Mouse (Mus musculus) heart, embryonic 14.5 days (tissue): ENCODE results near the gene Tnni1. TPM values are rescaled to one million over a fixed set of nuclear protein-coding genes. Genes with fewer than 3 reads are reported as not detected.
A peak's percentile ranks its signal among the peaks of the same experiment; 100 is the strongest.

Source experiments
- ATAC-seq: fragments of 200-750 bp; cut with Nextera tagmentation; 2 replicates; pipeline ENCODE4 v1.8.0; 2017; ENCODE audit warnings: low read depth, moderate TSS enrichment; ENCODE audit not compliant: insufficient number of reproducible peaks, insufficient read depth, low FRiP score
- H3K27ac ChIP-seq, 2 experiments: fragments of 200-500 bp in 1 of 2; fragments of 300-500 bp in 1 of 2; sonication (generic) in 1 of 2; replicated peaks in 1 of 2; 2 replicates each; pipeline ENCODE4 v1.5.1; 2012 to 2014; ENCODE audit warnings: low read depth in 2 of 2, low read length in 2 of 2, control low read depth in 1 of 2, mild to moderate bottlenecking in 1 of 2, mixed read lengths in 1 of 2; ENCODE audit not compliant: control insufficient read depth in 1 of 2, insufficient read depth in 1 of 2
- H3K27me3 ChIP-seq: fragments of 300-500 bp; sonication (generic); 2 replicates; pipeline ENCODE4 v1.6.1; 2014; ENCODE audit warnings: mild to moderate bottlenecking, low read length, control low read depth; ENCODE audit not compliant: control insufficient read depth, insufficient read depth
- H3K36me3 ChIP-seq: fragments of 300-500 bp; sonication (generic); 2 replicates; pipeline ENCODE4 v1.6.1; 2014; ENCODE audit warnings: mild to moderate bottlenecking, control low read depth, low read length, mixed read lengths; ENCODE audit not compliant: control insufficient read depth, insufficient read depth
- H3K4me1 ChIP-seq, 2 experiments: fragments of 200-500 bp in 1 of 2; fragments of 300-500 bp in 1 of 2; sonication (generic) in 1 of 2; 2 replicates each; pipeline ENCODE4 v1.6.1; 2012 to 2014; ENCODE audit warnings: low read length in 2 of 2, control low read depth in 1 of 2, mixed read lengths in 1 of 2; ENCODE audit not compliant: control insufficient read depth in 2 of 2, insufficient read depth in 2 of 2
- H3K4me2 ChIP-seq: fragments of 300-500 bp; sonication (generic); 2 replicates; pipeline ENCODE4 v1.6.1; 2014; ENCODE audit warnings: mild to moderate bottlenecking, low read length
- H3K4me3 ChIP-seq, 2 experiments: fragments of 200-500 bp in 1 of 2; fragments of 300-500 bp in 1 of 2; sonication (generic) in 1 of 2; 2 replicates each; pipeline ENCODE4 v1.5.1; 2012 to 2014; ENCODE audit warnings: low read length in 2 of 2, mild to moderate bottlenecking in 2 of 2, control low read depth in 1 of 2, low read depth in 1 of 2, moderate library complexity in 1 of 2; ENCODE audit not compliant: control insufficient read depth in 1 of 2, insufficient read depth in 1 of 2
- H3K9ac ChIP-seq: fragments of 300-500 bp; sonication (generic); 2 replicates; pipeline ENCODE4 v1.6.1; 2014; ENCODE audit warnings: mild to moderate bottlenecking, low read length
- H3K9me3 ChIP-seq: fragments of 300-500 bp; sonication (generic); 2 replicates; pipeline ENCODE4 v1.6.1; 2016; ENCODE audit warnings: low read length, control low read depth; ENCODE audit not compliant: control insufficient read depth
- WGBS: fragments of 180-500 bp; shearing (Covaris S2); extraction: QIAGEN DNeasy Blood & Tissue Kit; methylation state at CpG from one replicate; pipeline ENCODE4 v1.1.7; 2014; 5-methylcytosine and 5-hydroxymethylcytosine counted together
- polyA plus RNA-seq: library from polyadenylated mRNA; unstranded; fragments of >200 nt; fragmentation: Nextera tagmentation; extraction: Ambion mirVana; gene quantifications from 2 replicates; pipeline ENCODE4 v1.2.1, GENCODE M21; 2014

Gene Tnni1
- polyA plus RNA-seq, 1 experiment from 2014 or later = 5,035 TPM

- ATAC-seq = no peak
- H3K9ac ChIP-seq = peak overlapping the region; percentile 39; the same call in 1 of the 2 replicates
- H3K27me3 ChIP-seq = no peaks in the 10 kb centered on the region
- peaks cover 58 to 89% of the 10 kb centered on the region in 2 experiments for H3K4me1 ChIP-seq
- H3K36me3 ChIP-seq = peaks cover 100% of the 10 kb centered on the region
- no peak overlapping the region for H3K4me2 ChIP-seq
- peak overlapping the region in 1 of 2 experiments; percentile 56; a peak in 2 of 4 replicates for H3K27ac ChIP-seq
- no peak overlapping the region for H3K4me3 ChIP-seq
- no peaks in the 10 kb centered on the region for H3K9me3 ChIP-seq
- 60% methylated on average over 17 of the region's 17 CpGs for WGBS
Measured at GRCm38 (mm10) chr1:135847611-135848351, 68.5 kb downstream of the Tnni1 start.

GRCm38 (mm10) chr1:135850722-135851512 is 71.7 kb downstream of the Tnni1 start:
- Histone ChIP-seq H3K9me3 (no peaks in the 10 kb centered on the region), H3K27me3 (no peaks in the 10 kb centered on the region), H3K4me1 (peaks cover 32 to 61% of the 10 kb centered on the region in 2 experiments), H3K27ac (peak overlapping the region in 1 of 2 experiments; percentile 16; a peak in 1 of 4 replicates), H3K36me3 (peaks cover 78% of the 10 kb centered on the region), H3K4me3 (no peak overlapping the region), H3K9ac (peak overlapping the region; percentile 41; the same call in 1 of the 2 replicates), H3K4me2 (no peak overlapping the region)
- no peak for ATAC-seq
- WGBS = 60% methylated on average over 12 of the region's 12 CpGs

GRCm38 (mm10) chr1:135852044-135852756 is 73.0 kb downstream of the Tnni1 start:
- Histone ChIP-seq H3K27ac (peak overlapping the region; percentile 15 to 58), H3K4me2 (no peak overlapping the region), H3K9ac (peak overlapping the region; percentile 41; the same call in 1 of the 2 replicates), H3K27me3 (no peaks in the 10 kb centered on the region), H3K4me3 (no peak overlapping the region), H3K36me3 (peaks cover 65% of the 10 kb centered on the region), H3K9me3 (no peaks in the 10 kb centered on the region), H3K4me1 (peaks cover 29 to 49% of the 10 kb centered on the region in 2 experiments)
- no peak for ATAC-seq
- 64% methylated on average over 13 of the region's 13 CpGs for WGBS

- Histone ChIP-seq H3K4me3 (no peak overlapping the region), H3K4me2 (no peak overlapping the region), H3K27ac (peak overlapping the region; percentile 4 to 58; a peak in 2 of 4 replicates), H3K9me3 (no peaks in the 10 kb centered on the region), H3K27me3 (no peaks in the 10 kb centered on the region), H3K4me1 (peaks cover 21 to 40% of the 10 kb centered on the region in 2 experiments), H3K36me3 (peaks cover 55% of the 10 kb centered on the region), H3K9ac (no peak overlapping the region)
- ATAC-seq = no peak
- 78% methylated on average over 4 of the region's 4 CpGs for WGBS
Measured at GRCm38 (mm10) chr1:135853200-135853599, 74.0 kb downstream of the Tnni1 start.

GRCm38 (mm10) chr1:135854591-135855343 is 75.5 kb downstream of the Tnni1 start:
- WGBS = 69% methylated on average over 6 of the region's 6 CpGs
- H3K27ac ChIP-seq = peak overlapping the region in 1 of 2 experiments; percentile 42; a peak in 1 of 4 replicates
- H3K4me1 ChIP-seq = peaks cover 17 to 27% of the 10 kb centered on the region in 2 experiments; a peak in 3 of 4 replicates

GRCm38 (mm10) chr1:135855344-135855687 is 76.1 kb downstream of the Tnni1 start:
- 96% methylated on average over 1 of the region's 1 CpGs for WGBS
- H3K27me3 ChIP-seq = no peaks in the 10 kb centered on the region
- no peaks in the 10 kb centered on the region for H3K9me3 ChIP-seq
- H3K4me1 ChIP-seq = peaks cover 15 to 26% of the 10 kb centered on the region in 2 experiments; a peak in 3 of 4 replicates
- H3K4me3 ChIP-seq = no peak overlapping the region
- H3K27ac ChIP-seq = 0 out of 4 replicates have a peak overlapping the region, but pooled peaks of 1 of the 2 experiments have one; percentile 31
- no peak for ATAC-seq
- peaks cover 34% of the 10 kb centered on the region for H3K36me3 ChIP-seq
- no peak overlapping the region for H3K4me2 ChIP-seq
- H3K9ac ChIP-seq = no peak overlapping the region

More at GRCm38 (mm10) chr1:135854591-135855343, 75.5 kb downstream of the Tnni1 start:
- peaks cover 39% of the 10 kb centered on the region for H3K36me3 ChIP-seq
- ATAC-seq = no peak
- H3K4me3 ChIP-seq = no peak overlapping the region
- H3K9me3 ChIP-seq = no peaks in the 10 kb centered on the region
- no peak overlapping the region for H3K9ac ChIP-seq
- no peak overlapping the region for H3K4me2 ChIP-seq
- H3K27me3 ChIP-seq = no peaks in the 10 kb centered on the region
